Mouse (Mus musculus) layer of hippocampus, adult 2 months (tissue): Measurements from ENCODE around the gene Mbnl2. TPM values are rescaled to one million over a fixed set of nuclear protein-coding genes. Genes with fewer than 3 reads are reported as not detected.
A peak's percentile ranks its signal among the peaks of the same experiment; 100 is the strongest.

Experiments used
- DNase-seq, 2 experiments: peaks; one replicate each; pipeline ENCODE4 v3.0.0; 2022; ENCODE audit warnings: low spot score in 2 of 2
- H3K27ac ChIP-seq: fragments of 200-600 bp; 2 replicates; pipeline ENCODE4 v1.8.1; 2022
- H3K4me3 ChIP-seq: fragments of 200-600 bp; 2 replicates; pipeline ENCODE4 v1.8.1; 2022; ENCODE audit warnings: mild to moderate bottlenecking
- CTCF ChIP-seq: fragments of 200-600 bp; conservative IDR thresholded peaks from 2 replicates; pipeline ENCODE4 v1.8.1; 2022; ENCODE audit warnings: antibody characterized with exemption, mild to moderate bottlenecking, moderate library complexity
- total RNA-seq, 2 experiments: library from RNA; stranded (reverse); gene quantifications; 2 replicates each; pipeline ENCODE4 v1.2.3; 2021

Mbnl2 gene
- total RNA-seq, 2 experiments from 2014 or later: 244 to 250 TPM

DNA sequence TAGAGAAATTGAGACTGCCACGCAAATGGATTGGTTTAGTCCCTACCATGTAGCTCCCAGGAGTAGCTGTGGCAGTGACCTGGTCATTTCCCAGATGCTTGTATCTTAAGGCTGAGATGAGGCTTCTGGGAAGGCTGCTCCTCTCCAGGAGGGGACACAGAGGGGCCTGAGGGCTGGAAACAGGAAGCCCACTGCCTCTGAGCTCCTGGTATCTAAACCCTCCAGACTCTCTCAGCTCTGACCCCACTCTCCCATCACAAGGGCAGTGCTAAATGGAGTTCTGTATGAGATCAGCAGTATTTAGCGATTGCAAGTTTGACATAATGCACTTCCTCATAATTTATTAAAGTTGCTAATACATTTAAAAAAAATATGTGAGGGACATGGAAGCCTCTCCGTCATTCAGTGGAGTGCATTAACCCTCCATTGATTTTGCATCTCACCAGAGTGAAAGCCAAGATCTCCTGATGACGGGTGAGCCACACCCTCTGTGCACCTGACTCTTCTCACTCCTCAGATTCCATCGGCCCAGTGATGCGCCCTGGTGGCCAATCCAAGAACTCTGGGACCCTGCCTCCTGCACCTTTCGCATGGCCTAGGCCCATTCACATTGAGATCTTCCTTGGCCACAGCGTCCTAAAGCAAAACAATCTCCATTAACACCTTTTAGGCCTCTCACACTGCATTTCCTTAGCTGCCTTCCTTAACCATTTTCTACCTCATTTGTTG lies 87.8 kb downstream of the Mbnl2 start:
- DNase-seq: no peak
- Histone ChIP-seq H3K27ac (no peak overlapping the region), H3K4me3 (no peak overlapping the region)
- peak; percentile 52 for TF ChIP-seq CTCF

DNA sequence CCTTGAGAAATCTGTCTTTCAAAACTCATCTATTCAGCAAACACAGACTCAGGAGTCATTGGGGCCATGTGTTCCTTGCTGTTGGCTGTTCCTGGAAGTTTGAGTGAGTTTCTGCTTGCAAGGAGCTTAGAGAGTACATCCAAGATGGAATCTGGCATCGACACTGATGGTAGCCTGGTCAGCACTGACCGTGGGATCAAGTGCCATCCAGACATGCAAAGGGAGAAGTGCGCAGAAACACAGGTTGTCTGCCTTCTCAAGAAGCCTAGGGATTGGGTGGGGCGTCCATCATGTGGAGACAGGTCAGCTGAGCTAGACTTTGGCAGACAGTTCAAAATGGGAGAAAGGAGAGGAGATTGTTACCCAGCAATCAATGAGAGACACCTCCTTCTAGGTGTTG lies 89.6 kb downstream of the Mbnl2 start:
- TF ChIP-seq CTCF: no peak
- Histone ChIP-seq H3K27ac (peak overlapping the region; percentile 79; the same call in 1 of the 2 replicates), H3K4me3 (no peak overlapping the region)
- DNase-seq: no peak

DNA sequence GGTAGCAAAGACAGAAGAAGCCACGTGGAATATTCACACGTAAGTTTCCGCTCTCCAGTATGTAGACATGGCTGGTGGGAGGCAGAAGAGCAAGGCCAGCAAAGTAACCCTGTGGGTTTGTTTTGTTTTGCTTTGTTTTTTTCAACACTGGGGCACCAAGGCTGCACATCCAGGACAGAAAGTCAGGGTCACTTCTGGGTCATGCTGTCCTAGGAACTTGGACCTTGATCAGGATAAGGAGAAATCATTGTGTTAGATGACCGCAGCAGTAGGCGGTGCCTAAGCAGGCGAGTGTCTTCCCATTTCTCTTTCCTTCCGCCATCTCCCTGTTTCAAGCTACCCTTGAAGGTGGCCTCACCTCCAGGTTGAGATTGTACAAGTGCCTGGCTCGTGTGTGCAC lies 91.5 kb downstream of the Mbnl2 start:
- no peak for TF ChIP-seq CTCF
- H3K4me3 ChIP-seq: no peak overlapping the region
- no peak for DNase-seq
- H3K27ac ChIP-seq: peak overlapping the region; percentile 79; the same call in 1 of the 2 replicates

DNA sequence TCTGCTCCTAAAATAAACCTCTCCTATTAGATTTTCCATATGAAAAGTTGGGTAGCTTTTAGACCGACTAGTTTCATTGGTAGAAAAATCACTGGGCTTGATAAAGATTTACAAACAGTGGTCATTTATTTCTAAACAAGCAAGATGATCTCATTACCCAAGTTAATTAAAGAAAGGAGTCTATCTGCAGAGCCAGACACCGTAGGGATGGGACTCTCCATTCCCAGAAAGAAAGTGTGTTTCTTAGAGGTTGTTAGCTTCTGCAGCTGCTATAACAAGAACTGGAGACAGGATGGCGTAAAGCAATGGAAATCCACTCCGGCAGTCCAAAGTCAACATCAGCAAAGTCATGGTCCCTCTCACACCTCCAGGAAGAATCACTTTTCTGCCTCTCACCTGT lies 92.1 kb downstream of the Mbnl2 start:
- H3K4me3 ChIP-seq: no peak overlapping the region
- no peak for DNase-seq
- no peak for TF ChIP-seq CTCF
- peak overlapping the region; percentile 79; the same call in 1 of the 2 replicates for H3K27ac ChIP-seq

DNA sequence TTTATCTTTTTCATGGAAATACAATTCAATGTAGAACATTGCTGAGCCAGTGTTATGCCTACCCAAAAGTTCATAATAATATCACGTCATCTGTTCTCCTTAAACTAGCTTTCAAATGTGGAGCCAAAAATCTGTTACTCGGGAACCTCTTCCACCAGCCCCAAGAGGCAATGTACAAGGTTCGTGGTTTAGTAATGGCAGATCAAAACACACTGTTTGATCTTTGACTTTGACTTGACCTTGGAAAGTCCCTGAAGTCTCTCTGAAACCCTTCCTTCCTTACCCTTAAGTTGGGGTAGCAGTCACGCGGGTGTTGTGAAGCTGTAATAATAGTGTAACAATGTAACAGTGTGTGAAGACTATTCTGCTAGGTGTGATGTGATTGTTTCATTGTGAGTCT lies 93.0 kb downstream of the Mbnl2 start:
- TF ChIP-seq CTCF: no peak
- DNase-seq: no peak
- no peak overlapping the region for H3K4me3 ChIP-seq
- H3K27ac ChIP-seq: peak overlapping the region; percentile 79

DNA sequence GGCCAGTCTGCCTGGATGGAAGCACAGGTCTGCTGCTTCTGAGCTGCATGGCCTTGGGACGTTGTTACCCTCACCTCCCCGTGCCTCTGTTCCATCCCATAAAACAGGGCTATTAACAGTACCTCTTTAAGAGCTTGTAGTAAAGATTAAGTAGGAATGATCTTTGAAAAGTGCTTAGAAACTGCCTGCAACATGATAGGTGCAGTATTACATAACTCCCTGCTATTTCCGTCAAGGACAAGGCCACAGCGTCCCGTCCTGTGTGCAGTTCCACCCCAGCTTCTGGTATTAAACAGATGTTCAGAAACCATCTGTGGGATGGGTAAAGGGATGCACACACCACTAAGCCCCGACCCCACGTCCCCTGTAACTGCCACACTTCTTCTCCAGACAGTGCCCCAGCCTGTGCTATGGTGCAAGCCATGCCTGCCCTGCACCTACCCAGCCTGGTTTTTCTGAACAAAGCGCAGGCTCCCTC lies 93.5 kb downstream of the Mbnl2 start:
- Histone ChIP-seq H3K4me3 (no peak overlapping the region), H3K27ac (peak overlapping the region; percentile 79)
- DNase-seq: no peak
- no peak for TF ChIP-seq CTCF

DNA sequence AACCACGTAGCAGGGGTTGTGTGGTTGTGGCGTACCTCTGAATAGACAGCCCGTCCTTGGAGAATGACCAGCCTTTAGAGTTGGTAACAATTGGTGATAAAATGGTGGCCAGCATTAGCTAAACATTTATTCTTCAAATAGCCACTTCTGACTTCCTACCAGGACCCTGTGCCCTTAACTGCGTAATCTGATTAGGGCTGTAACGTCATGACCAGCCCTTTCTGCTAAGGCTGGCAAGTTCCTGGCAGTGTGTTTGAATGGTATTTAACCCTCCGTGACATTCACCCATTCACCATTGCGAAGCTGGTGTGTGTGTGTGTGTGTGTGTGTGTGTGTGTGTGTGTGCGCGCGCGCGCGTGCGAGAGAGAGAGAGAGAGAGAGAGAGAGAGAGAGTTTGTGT lies 94.6 kb downstream of the Mbnl2 start:
- no peak for DNase-seq
- peak overlapping the region; percentile 79; the same call in 1 of the 2 replicates for H3K27ac ChIP-seq
- H3K4me3 ChIP-seq: no peak overlapping the region
- no peak for TF ChIP-seq CTCF

DNA sequence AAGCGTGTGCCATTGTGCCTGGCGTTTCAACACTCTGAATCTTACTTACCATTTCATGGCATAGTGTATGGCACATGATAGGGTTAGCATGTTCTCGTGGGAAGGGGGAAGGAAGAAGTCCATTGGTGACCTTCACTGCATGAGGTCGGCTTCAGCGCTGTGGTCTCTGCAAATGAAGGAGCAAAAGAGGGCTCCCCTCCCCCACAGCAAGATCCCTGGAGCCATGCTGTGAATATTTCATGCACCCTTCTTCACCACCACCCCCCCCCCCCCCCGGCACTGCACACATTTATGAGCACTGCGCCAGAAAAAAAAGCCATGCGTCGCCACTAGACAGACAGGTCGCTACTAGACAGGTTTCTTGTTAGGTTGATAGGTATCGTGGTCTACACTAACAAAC lies 95.2 kb downstream of the Mbnl2 start:
- H3K27ac ChIP-seq: peak overlapping the region; percentile 18; the same call in 1 of the 2 replicates
- no peak for TF ChIP-seq CTCF
- no peak for DNase-seq
- H3K4me3 ChIP-seq: no peak overlapping the region

DNA sequence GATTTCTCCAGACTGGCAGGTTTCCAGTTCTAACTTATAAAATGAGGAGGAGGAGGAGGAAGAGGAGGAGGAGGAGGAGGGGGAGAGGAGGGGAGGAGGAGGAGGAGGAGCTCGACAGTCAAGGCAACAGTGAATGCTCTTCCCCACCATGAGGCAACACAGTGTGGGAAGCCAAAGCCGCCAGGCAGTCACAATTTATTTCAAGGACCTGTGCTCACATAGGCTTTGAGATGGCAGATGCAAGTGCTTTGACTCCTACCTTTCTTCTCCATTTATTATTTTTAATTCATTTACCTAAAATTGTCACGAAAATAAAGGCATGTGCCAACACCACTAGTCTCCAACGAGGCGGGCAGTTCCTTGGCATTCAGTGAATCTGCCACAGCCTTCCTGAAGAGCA lies 95.7 kb downstream of the Mbnl2 start:
- H3K4me3 ChIP-seq: no peak overlapping the region
- no peak for DNase-seq
- no peak for TF ChIP-seq CTCF
- H3K27ac ChIP-seq: peak overlapping the region; percentile 81

DNA sequence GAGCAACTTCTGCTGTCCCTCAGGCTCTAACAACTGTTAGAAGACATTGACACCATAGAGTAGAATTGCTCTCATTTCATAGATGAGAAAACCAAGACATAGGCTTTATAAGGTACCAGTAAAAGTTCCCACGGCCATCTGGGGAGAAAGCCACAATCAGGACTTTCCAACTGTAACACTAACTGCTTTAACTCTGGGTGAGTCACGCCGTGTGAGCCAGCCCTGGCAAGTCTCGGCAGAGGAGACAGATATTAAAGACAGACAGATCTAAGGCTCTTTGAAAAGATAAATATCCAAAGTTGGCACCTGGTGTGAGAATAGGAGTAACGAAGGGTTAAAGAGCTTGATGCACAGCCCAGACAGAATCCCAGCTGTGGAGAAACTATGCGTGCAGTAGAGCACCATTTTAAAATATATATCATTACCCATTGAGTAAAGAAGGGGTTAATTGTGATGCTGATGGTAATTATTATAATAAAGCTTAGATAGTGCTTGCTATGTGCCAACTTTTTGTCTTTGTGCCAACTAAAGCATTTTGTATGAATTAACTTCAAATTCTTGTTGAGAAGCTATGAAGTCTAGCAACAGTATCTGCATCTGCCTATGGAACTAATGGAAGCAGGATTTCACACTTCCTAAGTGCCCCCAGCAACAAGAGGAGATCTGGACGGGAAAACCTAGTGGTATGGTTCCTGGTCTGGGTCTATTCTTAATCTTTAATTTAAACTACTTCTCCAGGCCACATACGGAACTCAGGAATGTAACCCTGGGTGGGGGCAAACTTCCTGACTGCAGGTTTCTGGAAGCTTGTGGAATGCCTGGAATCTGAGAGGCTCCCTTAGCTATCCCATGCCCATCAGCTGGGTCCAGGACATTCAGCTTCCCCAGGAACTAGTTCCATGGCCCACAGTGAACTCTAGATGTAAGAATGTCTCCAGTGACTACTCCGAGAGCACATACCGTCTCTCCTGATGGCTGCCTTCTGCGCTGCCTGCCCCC lies 97.9 kb downstream of the Mbnl2 start:
- TF ChIP-seq CTCF: no peak

DNA sequence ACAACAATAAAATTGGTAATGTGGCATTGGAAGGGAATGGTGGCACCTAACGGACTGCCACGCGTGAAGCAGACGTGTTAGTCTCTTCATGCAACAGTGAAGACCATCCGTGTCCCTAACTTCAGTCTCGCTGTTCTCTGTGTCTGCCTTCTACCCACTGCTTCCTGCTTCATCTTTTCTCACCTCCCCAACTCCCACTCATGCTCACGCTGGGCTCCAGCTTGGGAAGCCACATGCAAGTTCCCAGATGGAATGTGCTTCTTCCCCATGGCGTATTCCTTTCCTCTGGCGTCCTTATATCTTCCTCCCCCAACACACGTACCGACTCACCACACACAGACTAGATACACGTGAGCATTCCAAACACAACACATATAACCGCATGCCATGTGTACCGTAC lies 99.3 kb downstream of the Mbnl2 start:
- peak overlapping the region; percentile 56 for H3K27ac ChIP-seq
- H3K4me3 ChIP-seq: no peak overlapping the region
- no peak for TF ChIP-seq CTCF
- DNase-seq: peak; percentile 44 to 70

More for the DNA sequence above, 97.9 kb downstream of the Mbnl2 start:
- H3K27ac ChIP-seq: peak overlapping the region; percentile 56; the same call in 1 of the 2 replicates
- DNase-seq: peak in 1 of 2 experiments; percentile 44
- no peak overlapping the region for H3K4me3 ChIP-seq

DNA sequence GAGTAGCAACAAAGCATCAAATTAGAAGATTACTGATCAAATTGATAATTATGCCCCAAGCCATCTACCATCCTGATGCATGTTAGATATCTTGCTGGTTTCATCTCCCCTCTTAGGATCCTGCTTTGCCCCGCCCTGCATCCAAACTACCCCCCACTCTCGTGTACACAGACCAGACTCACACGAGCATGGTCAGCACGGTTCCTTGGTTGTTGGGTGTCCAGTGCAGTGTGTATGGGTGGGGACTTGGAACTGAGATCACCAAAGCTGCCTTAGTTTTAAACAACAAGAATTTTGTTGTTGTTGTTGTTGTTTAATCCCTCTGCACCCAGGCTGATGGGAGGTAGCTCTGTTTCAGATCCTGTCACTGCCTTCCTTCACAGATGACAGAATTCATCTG lies 101.7 kb downstream of the Mbnl2 start:
- no peak overlapping the region for H3K4me3 ChIP-seq
- 0 out of 2 replicates have a peak overlapping the region, but pooled peaks have one; percentile 6 for H3K27ac ChIP-seq
- no peak for DNase-seq
- TF ChIP-seq CTCF: no peak

DNA sequence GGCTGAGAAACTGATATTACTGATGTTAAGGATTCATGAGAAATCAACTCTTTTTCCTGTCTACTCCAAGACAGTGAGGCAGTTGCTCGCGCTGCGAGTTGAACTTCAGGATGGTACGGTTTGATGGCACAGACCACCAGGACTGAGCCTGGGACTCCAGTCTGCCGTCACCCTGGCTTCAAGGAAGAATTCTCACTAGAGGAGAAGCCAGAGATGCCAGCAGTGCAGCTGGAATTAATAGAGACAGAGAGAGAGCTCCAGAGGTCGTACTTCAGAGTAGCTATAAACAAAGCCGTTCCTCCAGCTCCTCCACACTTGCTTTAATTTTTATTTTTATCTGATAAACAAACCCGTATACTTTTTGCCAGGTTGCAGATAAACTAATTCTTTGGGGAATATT lies 102.5 kb downstream of the Mbnl2 start:
- DNase-seq: no peak
- no peak for TF ChIP-seq CTCF
- Histone ChIP-seq H3K4me3 (no peak overlapping the region), H3K27ac (0 out of 2 replicates have a peak overlapping the region, but pooled peaks have one; percentile 6)
